Mouse (Mus musculus) left cerebral cortex, postnatal 25 days (tissue): ENCODE data around the gene Epc2. TPM values are rescaled to one million over a fixed set of nuclear protein-coding genes. Genes with fewer than 3 reads are reported as not detected.

Source experiments
- total RNA-seq, 2 experiments: library from RNA; stranded (reverse); gene quantifications; 2 replicates each; pipeline ENCODE4 v1.2.3; 2021

The Epc2 gene
- total RNA-seq, 2 experiments from 2014 or later: 53.1 to 59.2 TPM

Other genes starting within 250 kb of the Epc2 start
- 100 to 1,000 TPM; 577 to 597 TPM for gene Kif5c, start 167.8 kb downstream of the Epc2 start, total RNA-seq